Mouse (Mus musculus) testis, adult 2 months (tissue): Measurements from ENCODE around the gene Aurkc. TPM values are rescaled to one million over a fixed set of nuclear protein-coding genes. Genes with fewer than 3 reads are reported as not detected.
"Not testable (repeated sequence)": the region's sequence is repeated elsewhere in the genome, so short reads cannot be mapped to it uniquely, and the experiment has no call there.

Source experiments
- H3K27ac ChIP-seq: fragments of 200-500 bp; 2 replicates; pipeline ENCODE4 v1.5.1; 2012; ENCODE audit warnings: low read depth, low read length; ENCODE audit not compliant: control insufficient read depth, insufficient read depth
- H3K27me3 ChIP-seq: fragments of 200-500 bp; 2 replicates; pipeline ENCODE4 v1.6.1; 2012; ENCODE audit warnings: mild to moderate bottlenecking, low read length, moderate library complexity; ENCODE audit not compliant: control insufficient read depth, insufficient read depth
- H3K36me3 ChIP-seq: fragments of 200-500 bp; 2 replicates; pipeline ENCODE4 v1.6.1; 2012; ENCODE audit warnings: mild to moderate bottlenecking, low read length; ENCODE audit not compliant: control insufficient read depth, insufficient read depth
- H3K4me1 ChIP-seq: fragments of 200-500 bp; 2 replicates; pipeline ENCODE4 v1.6.1; 2012; ENCODE audit warnings: low read length; ENCODE audit not compliant: control insufficient read depth, insufficient read depth
- H3K4me3 ChIP-seq: fragments of 200-500 bp; 2 replicates; pipeline ENCODE4 v1.5.1; 2012; ENCODE audit warnings: low read depth, mild to moderate bottlenecking, low read length, moderate library complexity, mixed read lengths; ENCODE audit not compliant: control insufficient read depth
- CTCF ChIP-seq: fragments of 200-500 bp; IDR thresholded peaks from 2 replicates; pipeline ENCODE4 v1.5.1; 2012; ENCODE audit warnings: low read depth, mild to moderate bottlenecking, inconsistent platforms, low read length, moderate library complexity; ENCODE audit not compliant: control insufficient read depth, insufficient read depth, insufficient replicate concordance
- POLR2A ChIP-seq: fragments of 200-500 bp; IDR thresholded peaks from 2 replicates; pipeline ENCODE4 v1.6.1; 2012; ENCODE audit warnings: low read depth, mild to moderate bottlenecking, inconsistent platforms, low read length, moderate library complexity; ENCODE audit not compliant: control insufficient read depth
- polyA plus RNA-seq: library from polyadenylated mRNA; depleted of rRNA; stranded (reverse); fragments of >200 nt; gene quantifications from 2 replicates; pipeline ENCODE4 v1.2.3, GENCODE M21; 2012; rRNA removed

Gene Aurkc
- 12.8 and 14.7 TPM in 2 replicates for polyA plus RNA-seq

DNA sequence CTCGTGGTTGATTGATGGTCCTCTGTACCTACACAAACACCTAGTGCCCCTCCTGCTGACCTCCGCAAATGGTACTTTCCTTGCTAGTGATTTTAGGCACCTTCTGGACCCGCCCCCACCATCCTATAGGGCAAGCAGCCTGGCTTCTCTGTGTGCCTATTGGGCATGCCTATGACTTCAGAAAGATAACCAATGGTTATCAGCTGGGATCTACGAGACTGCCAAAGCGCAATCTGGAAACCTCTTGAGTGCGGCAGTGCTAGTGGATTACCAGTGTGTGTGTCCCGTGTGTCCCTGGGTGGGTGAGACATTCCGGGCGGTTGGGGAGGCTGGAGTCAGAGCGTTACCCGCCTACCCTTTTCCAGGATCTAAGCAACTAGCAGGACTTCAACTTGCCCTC is at the start of gene Aurkc:
TSS of gene Aurkc (plus strand) at position 50 of the 400 bp plus-strand sequence.
- H3K27ac ChIP-seq, H3K36me3 ChIP-seq, H3K27me3 ChIP-seq, H3K4me1 ChIP-seq: not testable (repeated sequence)
- peak within 1 kb of the TSS; percentile 70 for H3K4me3 ChIP-seq

DNA sequence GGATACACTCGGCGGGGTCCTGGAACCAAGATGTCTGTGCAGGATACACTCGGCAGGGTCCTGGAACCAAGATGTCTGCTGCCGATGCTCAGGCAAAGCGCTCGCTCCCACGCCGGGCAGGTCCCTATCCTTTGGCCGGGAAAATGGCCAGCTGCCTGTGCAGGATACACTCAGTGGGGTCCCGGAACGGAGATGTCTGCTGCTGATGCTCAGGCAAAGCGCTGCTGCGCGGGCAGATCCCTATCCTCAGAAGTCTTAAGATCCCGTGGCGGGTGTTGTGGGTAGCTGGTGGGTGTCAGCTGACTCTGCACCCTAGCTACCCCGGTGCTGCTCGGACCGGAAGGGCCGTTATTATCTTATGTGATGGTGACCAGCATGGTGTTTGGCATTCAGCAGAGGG is 47.0 kb upstream of the Aurkc start:
- H3K4me3 ChIP-seq, H3K4me1 ChIP-seq, H3K27ac ChIP-seq, H3K27me3 ChIP-seq, H3K36me3 ChIP-seq: not testable (repeated sequence)

GRCm38 (mm10) chr7:6956576-6956975 is 38.5 kb upstream of the Aurkc start:
- no peak for TF ChIP-seq CTCF
- no peak for TF ChIP-seq POLR2A
- Histone ChIP-seq H3K4me1 (peaks cover 3% of the 10 kb centered on the region; the same call in 1 of the 2 replicates), H3K27me3 (no peaks in the 10 kb centered on the region), H3K36me3 (no peaks in the 10 kb centered on the region), H3K4me3 (no peak overlapping the region), H3K27ac (no peak overlapping the region)

DNA sequence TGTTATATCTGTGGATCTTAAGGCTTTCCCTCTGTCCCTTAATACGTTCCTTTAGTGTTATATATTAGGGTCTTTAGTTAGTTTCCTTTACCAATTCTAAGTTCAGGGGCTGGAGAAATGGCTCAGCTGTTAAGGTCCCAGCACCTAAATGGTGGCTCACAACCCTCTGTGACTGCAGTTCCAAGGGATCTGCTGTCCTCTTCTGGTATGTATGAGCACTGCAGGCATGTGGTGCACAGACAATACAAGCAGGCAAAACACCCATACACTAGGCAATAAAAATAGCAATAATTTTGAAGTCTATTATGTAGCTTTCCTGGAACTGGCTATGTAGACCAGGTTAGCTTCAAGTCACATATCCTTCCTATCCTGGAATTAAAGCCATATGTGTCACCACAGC is 36.5 kb upstream of the Aurkc start:
- TF ChIP-seq CTCF (no peak), POLR2A (no peak)
- Histone ChIP-seq H3K4me3 (no peak overlapping the region), H3K27ac (no peak overlapping the region), H3K36me3 (no peaks in the 10 kb centered on the region), H3K27me3 (no peaks in the 10 kb centered on the region), H3K4me1 (no peaks in the 10 kb centered on the region)

GRCm38 (mm10) chr7:6973566-6973965 is 21.5 kb upstream of the Aurkc start:
- Histone ChIP-seq H3K27me3 (no peaks in the 10 kb centered on the region), H3K36me3 (no peaks in the 10 kb centered on the region), H3K4me1 (peaks cover 6% of the 10 kb centered on the region), H3K27ac (no peak overlapping the region), H3K4me3 (no peak overlapping the region)
- TF ChIP-seq CTCF: no peak
- no peak for TF ChIP-seq POLR2A

DNA sequence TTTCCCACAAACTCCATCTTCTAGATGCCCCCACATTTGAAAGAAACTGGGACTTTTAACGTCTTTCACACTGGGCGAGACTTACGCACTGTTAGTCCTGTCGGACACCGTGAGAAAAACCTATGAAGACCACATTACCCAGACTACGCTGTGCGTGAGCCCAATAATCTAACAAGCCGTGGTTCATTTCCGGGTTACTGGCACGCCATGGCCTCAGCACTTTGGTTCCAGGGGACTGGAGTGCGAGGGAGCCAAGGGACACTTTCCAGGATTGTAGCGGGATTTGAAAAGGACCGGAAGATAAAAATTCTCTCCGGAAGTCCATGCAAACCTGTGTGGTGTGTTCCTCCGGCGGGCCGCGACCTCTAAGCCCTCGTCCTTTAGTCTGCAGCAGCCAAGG is 18.2 kb upstream of the Aurkc start:
- no peak overlapping the region for H3K27ac ChIP-seq
- no peaks in the 10 kb centered on the region for H3K27me3 ChIP-seq
- H3K36me3 ChIP-seq: no peaks in the 10 kb centered on the region
- peak overlapping the region; percentile 92 for H3K4me3 ChIP-seq
- H3K4me1 ChIP-seq: peaks cover 6% of the 10 kb centered on the region
- TF ChIP-seq CTCF (no peak), POLR2A (no peak)

GRCm38 (mm10) chr7:6998914-6999313 is 3.8 kb downstream of the Aurkc start:
- H3K36me3 ChIP-seq, H3K4me3 ChIP-seq, H3K27ac ChIP-seq, H3K27me3 ChIP-seq, H3K4me1 ChIP-seq: not testable (repeated sequence)

DNA sequence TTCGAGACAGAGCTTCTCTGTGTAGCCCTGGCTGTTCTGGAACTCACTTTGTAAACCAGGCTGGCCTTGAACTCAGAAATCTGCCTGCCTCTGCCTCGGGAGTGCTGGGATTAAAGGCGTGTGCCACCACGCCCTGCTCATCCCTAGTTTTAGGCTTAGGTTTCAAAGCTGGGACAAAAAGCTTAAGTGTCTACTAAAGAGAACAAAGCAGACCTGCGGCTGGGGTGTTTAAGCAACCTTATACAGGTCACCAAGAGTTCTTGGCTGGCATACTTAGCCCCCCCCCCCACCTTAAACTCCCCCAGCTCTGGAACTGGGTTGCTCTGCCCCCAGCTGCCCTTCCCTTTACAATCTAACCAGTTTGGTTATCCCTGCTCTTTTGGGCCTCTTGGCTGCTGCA is 10.3 kb downstream of the Aurkc start:
- H3K4me3 ChIP-seq, H3K27ac ChIP-seq, H3K36me3 ChIP-seq, H3K27me3 ChIP-seq, H3K4me1 ChIP-seq: not testable (repeated sequence)

DNA sequence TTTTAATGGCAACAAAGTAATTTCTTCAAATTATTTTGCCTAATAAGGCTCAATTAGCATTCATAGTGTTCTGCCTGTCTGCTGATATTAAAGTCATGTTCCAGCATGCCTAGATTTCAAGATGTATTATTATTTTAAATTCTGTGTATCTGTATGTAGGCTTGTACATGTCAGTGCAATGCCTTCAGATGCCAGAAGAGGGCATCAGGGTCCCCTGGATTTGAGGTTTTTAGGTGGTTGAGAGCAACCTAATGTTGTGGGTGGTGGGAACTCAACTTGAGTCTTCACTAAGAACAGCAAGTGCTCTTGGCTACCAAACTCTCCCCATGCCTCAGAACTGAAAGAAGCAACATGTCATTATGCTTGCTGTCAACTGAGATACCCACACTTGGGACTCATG is 32.3 kb downstream of the Aurkc start:
- Histone ChIP-seq H3K4me3 (no peak overlapping the region), H3K36me3 (no peaks in the 10 kb centered on the region), H3K4me1 (no peaks in the 10 kb centered on the region), H3K27me3 (no peaks in the 10 kb centered on the region), H3K27ac (no peak overlapping the region)
- TF ChIP-seq POLR2A: no peak
- no peak for TF ChIP-seq CTCF

DNA sequence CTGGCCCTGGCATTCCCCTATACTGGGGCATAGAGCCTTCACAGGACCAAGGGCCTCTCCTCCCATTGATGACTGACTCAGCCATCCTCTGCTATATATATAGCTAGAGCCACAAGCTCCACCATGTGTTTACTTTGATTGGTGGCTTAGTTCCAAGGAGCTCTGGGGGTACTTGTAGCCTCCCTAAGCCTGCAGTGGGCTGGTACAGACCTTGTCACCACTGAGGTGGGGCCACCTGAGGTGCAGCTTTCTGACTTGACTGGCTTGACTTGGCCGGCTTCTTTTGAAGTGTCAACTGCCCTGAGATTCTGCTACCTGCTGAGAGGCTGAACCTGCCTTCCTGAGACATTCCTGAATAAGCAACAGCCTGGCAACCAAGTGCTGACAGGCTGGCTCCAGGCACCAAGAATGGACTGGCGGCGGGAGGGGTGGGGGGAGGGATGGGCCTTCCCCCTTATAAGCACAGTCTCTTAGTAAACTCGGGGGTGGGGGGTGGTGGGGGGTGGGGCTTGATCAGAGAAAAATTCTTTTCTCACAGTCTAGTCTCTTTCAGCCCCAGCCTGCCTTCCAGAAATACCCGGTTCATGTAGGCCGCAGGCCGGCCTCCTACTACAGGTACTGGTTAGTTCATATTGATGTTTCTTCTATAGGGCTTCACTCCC is 54.7 kb downstream of the Aurkc start:
- not testable (repeated sequence) for H3K4me3 ChIP-seq, H3K36me3 ChIP-seq, H3K27ac ChIP-seq, H3K4me1 ChIP-seq, H3K27me3 ChIP-seq
